Mouse (Mus musculus): Measurements from ENCODE around the gene Gba2.

The Gba2 gene

DNA sequence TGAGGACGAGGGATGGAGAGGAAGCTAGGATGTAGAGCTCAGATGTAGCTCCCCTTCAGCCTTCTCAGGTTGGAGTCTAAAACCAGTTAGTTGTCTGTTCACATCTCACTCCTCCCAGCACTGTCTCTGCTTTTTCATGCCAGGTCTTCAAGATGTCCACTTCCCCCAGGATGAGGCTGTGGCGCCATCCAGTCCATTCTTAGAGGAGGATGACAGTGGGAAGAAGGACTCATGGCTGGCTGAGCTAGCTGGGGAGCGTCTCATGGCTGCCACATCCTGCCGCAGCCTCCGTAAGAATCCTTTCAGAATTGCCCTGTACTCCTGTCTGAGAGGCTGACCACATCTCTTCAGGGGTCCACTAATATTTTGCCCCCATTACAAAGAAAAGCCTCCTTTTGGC is 2.0 kb upstream of the Gba2 start:
- DNase-seq, result no peak

DNA sequence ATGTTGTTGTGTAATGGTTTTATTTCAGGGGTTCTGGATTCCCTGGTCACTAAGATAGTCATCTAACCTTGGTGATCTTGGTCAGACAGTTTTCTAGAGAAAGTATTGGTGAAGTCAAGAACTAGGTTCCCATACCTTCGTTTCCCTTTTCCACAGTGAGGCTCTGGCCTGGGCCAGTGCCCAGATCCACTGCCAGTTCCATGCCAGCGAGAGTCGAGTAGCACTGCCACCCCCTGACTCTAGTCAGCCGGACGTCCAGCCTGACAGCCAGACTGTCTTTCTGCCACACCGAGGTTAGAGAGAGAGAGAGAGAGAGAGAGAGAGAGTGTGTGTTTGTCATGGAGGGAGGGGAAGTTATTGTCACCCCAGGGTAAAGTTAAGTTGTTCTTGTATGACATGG is 1.1 kb upstream of the Gba2 start:
- no peak for DNase-seq

DNA sequence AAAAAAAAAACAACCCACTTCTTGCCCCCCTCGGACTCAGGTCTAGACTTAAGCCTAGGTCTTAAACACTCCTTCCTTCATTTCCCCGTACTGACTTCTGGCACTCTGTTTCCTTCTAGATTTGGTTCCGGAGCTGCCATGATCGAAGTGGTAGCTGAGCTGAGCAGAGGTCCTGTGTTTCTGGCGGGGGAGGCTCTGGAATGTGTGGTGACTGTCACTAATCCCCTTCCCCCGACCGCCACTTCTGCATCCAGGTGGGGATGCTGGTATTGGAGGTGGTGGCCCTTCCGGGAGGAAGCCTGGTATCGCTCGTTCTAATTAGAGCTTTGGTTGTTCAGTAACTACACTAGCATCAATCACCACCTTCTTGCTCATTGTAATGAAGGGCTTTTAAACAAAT is 583 bp upstream of the Gba2 start:
- DNase-seq, result no peak

DNA sequence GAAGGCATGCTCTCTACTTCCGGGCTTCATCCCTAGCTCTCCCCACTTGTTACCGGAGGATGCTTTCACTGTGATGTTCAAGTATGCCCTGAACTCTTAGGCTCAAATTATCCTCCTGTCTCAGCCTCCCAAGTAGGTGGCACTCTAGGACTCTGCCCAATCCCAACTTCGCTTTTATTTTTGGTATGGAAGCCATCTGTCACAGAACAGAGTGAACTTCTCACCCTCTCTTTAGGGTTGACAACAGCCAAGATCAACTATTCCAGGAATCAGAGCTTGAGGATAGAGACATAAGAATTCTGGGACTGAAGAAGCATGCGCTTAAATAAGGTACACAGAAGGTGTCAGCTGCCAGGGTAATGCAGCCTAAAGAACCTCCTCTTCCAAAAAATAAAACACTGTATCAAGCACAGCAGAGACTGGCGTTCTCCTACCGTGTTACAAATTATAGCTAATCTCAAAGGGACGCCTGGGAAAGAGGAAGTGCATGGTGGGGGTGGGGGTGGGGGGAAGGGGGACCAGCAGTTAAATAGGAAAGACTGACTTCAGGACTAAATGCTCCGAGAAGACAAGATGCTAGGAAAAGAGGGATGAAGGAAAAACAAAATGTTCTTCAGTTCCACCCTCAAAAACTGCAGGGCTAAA is 1.3 kb downstream of the Gba2 start:
- no peak for DNase-seq

DNA sequence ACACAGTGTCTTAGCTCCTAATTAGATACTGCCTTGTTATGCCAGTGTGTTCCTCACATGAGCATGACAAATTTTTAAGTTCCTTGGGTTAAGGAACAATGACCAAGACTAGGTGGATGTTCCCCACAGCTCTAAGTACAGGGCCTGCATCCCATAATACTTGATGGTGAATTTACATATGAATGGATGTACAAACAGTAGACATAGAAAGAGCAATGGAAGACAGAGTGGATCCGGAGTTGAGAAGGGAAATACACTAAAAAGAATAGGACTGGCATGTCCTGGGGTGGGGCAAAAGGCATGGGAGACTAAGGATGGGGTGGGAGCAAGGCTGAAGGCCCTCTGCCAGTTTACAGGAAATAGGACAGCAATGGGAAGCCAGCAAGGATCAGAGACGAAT is 3.3 kb downstream of the Gba2 start:
- DNase-seq, result no peak

DNA sequence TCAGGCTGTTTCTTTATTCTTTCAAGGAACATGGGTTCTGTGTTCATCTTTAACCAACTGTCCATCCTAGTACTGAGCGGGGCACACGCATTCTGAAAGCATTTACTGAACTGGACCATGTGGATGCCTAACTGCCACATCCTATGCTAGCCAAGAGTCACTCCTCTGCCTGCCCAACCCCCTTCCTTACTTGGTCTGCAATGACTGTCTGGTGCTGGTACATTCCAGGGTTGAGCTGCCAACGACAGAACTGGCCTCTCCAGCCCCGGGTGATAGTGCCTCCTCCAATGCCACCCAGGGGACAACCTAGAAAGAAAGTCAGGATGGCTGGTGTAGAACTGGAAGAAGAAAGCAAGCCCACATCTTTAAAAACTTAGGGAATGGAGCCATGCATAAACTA is 5.1 kb downstream of the Gba2 start:
- DNase-seq, result no peak

DNA sequence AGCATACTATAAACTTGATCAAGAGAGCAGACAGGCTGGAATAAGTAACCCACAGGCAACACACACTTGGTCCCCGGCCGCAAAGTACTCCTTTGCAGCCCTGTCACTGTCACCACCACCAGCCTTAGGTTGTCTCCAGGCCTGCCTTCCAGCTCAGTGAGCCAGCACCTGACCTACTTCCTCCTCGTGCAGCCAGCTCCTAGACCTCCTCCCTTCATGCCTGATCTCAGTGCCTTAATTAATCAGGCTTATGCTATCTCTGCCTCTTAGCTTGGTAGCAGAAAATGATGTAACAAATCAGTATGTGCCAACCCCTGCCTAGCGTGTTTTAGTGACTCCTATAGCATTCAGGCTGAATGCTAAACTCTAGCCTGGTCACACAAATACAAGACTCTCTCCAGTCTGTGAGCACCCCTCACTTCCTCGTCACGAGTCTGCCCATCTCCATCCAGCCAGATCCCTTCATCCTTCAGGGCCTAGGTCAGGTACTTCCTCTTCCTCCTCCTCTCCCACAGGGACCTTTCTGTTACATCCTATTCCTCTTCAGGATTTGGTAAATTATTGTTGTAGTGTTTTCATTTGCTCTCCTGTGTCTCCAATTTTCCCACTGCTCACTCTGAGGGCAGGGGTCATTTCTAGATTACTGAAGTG is 7.2 kb downstream of the Gba2 start:
- no peak for DNase-seq

DNA sequence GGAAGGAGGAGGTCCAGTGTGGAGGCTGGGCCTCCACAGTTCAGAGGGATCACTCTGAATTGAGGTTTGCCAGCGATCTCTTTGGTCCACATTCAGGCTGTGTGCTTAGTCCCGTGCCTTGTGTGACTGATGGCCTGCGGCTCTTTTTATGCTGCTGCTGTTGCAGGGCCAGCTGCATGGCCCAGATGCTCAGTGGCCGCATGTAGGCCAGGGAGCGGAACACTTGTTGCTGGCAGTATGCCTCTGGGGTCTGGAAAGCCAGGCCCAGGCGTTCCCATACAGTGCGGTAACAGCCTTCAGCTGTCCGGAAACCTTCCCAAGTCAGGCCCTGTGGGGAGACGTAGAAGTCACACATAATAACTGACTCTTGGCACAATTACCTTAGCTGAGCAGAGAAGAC is 11.5 kb downstream of the Gba2 start:
- DNase-seq, result no peak

DNA sequence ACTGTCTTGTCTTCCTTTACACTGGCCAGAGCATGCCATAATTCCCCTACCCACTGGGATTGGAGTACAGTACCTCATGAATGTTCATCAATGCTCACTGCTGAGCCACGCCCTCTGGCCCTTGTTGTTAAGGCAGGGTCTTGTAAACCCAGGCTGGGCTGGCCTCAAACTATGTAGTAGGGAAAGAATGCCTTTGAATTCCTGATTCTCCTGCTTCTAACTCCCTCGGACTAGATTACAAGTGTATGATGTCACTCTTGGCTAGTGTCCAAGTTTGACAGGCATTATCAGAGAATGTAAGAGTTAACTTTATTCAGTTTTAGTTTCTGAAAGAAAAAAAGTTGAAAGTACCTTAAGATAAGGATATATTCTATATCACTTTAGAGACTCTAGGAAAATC is 14.4 kb downstream of the Gba2 start:
- no peak for DNase-seq

DNA sequence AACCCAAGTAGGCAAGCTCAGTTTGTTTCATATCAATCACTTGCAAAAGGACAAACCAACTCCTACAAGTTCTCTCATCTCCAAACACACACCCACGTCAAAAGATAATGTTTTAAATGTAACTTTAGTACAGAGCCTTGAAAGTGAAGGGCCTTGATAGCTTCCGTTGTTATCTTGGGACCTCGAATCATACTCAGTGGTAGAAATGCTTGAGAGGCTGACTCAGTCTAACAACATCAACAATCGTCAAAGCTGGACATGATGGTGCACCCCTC is 15.1 kb downstream of the Gba2 start:
- no peak for DNase-seq

DNA sequence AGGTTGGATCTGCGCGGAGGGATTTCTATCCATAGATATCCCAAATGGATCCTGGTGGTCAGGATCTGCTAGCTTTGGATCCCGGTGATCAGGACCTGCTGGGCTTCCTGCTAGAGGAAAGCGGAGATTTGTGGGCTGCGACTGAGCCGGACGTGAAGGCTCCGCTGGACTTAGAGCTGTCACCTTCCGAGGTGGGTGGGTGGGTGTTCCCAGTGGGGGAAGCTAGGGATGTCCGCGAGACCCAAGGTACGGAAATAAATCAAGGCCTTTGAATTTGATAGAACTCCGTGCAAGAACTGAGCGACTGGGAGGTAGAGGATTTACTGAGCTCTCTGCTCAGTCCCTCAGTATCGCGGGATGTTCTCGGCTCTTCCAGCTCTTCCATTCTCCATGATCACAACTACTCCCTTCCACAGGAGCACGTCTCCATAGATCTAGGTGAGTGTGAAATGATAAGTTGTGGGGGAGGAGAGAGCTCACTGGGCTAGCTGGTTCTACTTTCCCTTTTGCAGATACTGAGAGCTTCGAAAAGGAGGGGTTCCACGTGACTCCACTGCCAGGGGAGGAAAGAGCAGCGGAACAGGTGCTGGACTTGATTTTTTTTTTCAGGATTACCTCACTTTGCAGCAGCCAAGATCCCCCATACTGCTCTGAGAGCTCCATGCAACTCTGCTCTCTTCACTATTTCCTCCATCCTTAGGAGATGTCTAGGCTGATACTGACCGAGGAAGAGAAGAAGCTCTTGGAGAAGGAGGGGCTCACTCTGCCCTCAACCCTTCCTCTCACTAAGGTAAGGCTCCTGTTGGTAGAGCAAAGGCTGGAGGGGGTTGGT is 15.7 kb downstream of the Gba2 start:
- DNase-seq, result peak in 1 of 2 experiments; percentile 32

DNA sequence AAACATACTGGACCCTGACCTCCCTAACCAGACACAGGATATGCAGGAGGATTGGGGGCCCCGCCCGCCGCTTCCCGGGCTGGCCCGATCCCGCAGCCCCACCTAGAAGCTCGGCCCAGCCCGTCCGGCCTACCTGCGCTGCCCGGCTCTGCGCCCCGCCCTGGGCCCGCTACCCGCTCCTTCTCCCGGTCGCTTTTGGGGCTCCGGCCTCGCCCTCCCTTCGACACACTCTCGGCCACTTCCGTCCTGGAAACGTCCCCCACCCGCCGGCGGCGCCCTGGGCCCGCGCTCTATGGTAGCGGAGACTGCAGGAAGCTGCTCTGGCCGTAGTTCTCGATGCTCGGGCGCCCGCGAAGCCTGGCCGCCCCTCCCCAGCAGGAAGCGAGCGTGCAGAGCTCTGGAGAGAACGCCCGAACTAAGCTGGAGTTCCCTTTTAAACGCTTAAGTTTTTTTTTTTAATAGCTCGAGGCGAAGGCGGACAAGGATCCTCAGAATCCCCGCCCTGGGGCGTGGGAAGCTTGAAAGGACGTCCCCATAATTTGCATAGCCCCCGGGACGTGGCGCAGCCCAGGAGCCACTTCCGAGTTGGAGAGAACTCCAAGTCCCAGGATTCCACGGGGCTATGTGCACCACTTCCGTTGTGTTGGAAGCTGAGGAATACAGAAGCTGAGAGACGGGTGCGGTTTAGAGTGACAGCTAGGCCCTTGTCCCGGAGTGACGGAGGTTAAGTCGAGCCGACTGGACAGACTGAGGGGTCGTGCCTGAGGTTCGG is 16.5 kb downstream of the Gba2 start, which contains the start of the genes Creb3 and Tln1:
Creb3 (plus strand) TSS at position 336 of the 772 bp plus-strand sequence.
Tln1 (minus strand) TSS at position 695 of the 772 bp plus-strand sequence.
- DNase-seq, result peak; percentile 97 to 98

DNA sequence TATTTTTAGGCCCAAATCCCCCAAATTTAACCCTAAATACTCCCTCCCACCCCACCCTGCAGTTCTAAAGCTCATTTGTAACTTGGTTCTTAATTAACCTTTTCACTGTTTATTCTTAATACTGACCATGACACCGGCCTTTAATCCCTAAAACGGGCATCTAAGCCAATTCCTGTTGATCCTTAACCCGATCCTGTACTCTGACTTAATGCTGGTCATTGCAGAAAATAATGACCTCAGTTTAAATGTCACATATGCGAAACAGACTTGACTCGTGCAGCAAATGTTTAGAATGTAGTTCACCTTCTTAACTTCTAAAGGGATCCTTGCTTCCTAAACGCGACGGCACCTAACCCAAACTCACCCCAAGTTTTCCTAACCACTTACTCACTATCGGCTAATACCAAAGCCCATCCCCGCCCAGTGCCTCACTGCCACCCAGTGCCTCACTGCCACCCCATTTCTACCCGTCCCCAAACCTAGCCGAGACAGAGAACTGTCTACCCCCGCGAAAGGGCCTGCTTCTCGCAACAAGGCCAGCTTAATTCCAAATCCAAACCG is 17.2 kb downstream of the Gba2 start:
- no peak for DNase-seq

DNA sequence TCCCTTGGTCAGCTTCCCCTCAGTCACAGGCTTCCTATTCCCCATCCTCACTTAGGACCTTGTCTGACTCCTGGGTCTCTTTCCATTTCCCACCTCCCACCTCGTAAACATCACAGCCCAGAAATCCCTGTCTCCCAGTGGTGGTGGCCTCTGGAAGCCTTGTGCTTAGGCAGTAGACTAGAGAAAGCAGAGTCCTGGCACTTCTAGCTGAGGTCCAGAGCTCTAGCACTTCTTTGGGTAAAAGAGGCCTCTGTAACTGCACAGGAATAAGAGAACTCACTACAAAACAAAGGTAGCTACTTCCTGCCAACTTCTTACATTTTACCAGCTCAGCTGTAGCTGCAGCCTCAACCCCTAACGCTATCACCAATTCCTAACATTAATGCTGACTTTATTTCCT is 17.7 kb downstream of the Gba2 start:
- DNase-seq, result no peak

DNA sequence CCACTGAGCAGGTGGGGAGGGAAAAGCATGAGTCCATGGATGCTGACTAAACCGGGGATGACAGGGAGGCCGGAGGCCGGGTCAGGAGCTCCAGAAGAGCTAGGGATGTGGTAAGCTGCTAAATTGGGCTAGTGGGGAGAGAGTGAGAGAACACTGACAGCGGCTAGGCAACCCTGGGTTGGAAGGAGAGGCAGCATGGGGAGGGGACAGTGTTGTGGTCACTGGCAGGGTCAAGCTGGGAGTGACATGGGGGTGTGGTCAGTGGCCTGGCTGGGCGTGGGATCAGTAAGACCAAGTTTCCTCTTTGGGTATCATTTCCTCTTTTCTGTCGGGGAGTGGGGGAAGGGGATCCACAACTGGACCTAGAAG is 18.4 kb downstream of the Gba2 start:
- peak; percentile 81 to 87 for DNase-seq

DNA sequence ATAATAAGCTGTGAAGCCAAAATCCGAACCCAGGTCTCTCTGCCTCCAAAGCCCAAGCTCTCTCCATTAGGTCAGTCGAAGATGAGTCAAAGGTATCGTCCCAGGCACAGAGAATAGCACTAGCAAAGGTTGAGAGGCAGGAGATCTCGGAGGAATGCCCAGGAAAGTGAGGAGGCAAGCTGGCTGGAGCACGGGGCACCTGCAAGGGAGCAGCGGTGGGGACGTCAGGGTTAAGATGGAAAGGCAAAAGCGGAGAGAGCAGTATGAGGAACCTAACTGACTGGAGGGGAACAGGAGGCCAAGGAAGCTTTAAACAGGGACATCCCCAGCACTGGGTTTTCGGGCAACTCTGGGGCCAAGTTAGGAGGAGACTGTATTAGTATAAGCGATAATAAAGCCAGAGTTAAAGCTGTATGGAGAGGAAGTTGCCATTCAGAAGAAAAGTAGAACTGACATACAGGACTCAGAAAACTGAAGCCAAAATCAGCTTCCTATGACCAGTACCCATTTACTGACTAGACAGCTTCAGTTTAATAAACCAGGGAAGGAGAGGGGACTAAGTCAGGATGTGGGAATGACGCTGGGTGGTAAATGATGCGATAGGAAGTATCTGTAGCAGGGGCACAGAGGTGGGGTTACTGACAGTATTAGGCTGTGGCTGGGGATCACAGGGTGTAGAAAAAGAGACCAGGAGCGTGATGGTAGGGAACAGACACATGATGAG is 19.0 kb downstream of the Gba2 start:
- no peak for DNase-seq

DNA sequence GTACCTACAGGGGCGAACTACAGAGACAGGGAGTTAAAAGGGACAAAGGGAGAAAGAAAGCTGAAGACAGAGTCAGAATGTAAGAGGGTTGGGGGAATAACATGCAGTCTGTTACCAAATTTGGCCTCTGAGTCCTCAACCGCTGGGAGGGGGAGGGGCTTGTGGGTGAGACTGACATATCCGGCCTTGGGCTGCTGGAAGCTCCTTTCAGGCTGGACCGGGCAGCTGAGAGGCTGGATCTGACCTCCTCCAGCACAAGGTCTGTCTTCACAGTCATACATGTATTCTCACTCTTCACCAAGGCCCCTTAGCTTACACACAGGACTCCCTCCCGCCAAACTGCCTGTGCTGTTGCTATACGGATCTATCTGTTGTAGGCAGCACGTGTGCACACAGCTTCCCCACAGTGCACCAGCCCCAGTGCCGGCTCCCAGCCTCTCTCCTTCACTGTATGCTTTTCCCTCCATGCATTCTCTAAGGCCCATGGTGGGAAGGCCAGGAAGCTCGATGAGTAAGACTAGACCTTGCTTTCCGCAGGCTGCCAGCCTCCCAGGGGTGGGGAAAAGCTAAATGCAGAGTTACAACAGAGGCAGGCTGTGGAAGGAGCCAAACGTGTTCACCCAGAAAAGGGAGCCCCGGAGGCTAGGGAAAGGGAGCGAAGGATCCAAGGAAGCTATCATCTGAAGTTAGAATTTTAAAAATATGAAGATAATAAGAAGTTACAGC is 19.9 kb downstream of the Gba2 start:
- peak; percentile 79 to 84 for DNase-seq

DNA sequence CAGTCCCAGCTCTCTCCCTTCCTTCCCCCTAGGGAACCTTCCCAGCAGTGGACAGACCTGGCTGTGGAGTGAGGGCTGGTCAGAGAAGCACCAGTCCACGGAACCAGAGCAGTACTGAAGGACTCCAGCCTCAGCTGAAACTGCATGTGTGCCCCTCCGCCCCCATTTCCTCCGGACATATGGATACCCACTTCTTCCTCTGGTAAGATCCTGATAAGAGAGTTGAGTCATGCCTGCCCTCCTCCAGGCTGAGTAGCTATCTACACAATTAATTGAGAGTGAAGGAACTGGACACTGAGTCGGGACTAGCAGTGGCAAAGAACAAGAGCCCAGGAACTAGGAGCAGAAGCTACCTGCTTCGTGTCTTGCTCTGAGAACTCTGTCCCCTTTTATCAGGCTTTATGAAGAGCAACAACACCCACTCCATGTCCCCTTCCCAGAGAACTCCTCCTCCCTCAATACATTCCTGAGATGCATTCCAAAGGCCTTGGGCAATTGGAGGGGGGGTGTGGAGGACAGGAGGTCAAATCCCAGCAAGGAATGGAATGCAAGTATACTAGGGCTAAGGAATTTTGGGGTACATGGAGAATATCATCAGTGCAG is 20.5 kb downstream of the Gba2 start:
- DNase-seq, result peak; percentile 68 to 74

DNA sequence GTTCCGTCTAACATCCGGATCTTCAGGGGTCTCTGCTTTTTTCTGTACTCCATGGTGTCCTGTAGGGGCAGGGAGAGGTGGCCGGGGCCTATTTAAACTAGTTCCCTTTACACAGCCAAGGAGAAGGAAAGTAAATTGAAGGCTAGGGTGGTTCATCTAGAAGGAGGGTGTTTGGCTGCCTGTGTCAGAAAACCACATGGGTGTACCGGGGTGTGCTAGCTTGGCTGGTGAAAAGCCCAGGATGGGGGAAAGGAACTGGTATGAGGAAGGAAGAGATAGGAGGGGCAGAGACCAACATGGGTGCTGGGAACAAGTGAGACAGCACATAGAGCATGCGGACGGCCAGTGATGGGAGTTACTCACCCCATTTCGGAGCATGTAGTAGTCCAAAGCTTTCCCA is 22.7 kb downstream of the Gba2 start:
- DNase-seq, result no peak

DNA sequence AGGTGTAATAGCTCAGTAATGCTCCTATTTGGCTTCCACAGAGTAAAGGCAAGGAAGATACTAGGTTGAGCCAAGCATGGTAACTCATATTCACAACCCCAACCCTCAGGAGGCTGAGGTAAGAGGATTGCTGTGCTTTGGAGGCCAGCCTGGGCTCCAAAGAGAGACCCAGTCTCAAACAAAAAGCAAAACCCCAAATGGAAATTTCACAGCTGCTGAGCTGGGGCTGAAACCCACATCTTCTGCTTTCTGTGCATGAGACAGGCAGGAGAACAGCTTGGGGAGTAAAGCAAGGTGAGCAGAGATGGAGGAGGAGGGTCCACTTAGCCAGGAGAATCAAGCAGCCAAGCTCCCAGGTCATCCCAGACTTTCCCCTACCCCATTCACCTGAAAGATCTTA is 24.8 kb downstream of the Gba2 start:
- DNase-seq, result no peak

DNA sequence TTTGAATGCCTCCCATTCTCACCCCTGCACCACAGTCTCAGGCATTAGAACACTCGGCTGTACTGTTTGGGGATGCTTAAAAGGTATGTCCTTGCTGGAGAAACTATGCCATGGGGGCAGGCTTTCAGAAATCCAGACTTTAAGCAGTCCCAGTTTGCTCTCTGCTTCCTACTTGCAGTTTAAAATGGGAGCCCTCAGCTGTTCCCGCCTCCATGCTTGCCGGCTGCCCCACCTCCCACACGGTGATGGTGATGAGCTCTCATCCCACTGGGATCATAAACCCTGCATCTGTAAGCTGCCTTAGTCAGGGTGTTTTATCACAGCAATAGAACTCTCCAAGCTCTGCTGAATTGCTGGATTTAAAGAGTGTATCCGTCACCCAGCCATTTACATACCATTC is 26.2 kb downstream of the Gba2 start:
- DNase-seq, result no peak

Measured in lung, adult 18-20 months (tissue).